Mouse (Mus musculus): ENCODE data around the gene Tmed8. TPM values are rescaled to one million over a fixed set of nuclear protein-coding genes. Genes with fewer than 3 reads are reported as not detected.
"Not testable (repeated sequence)": the region's sequence is repeated elsewhere in the genome, so short reads cannot be mapped to it uniquely, and the experiment has no call there.

Gene Tmed8
- total RNA-seq (2022): 1 to 10 TPM in 3 of 4 experiments, under 1 TPM in 1; 0.94 to 1.6 (median 1.5) TPM

- DNase-seq (ENCODE audit: low spot score in 2 of 2): peak; percentile 29 to 51
Measured at GRCm38 (mm10) chr12:87199973-87200586, at the start of gene Tmed8. Gene Tmed8 (minus strand): TSS chr12:87200454.

GRCm38 (mm10) chr12:87238632-87239031, 38.4 kb upstream of the Tmed8 start, which contains the start of gene Noxred1:
Gene Noxred1 (minus strand): TSS chr12:87238732.
- no peak for DNase-seq (ENCODE audit: low spot score in 2 of 2)

DNA sequence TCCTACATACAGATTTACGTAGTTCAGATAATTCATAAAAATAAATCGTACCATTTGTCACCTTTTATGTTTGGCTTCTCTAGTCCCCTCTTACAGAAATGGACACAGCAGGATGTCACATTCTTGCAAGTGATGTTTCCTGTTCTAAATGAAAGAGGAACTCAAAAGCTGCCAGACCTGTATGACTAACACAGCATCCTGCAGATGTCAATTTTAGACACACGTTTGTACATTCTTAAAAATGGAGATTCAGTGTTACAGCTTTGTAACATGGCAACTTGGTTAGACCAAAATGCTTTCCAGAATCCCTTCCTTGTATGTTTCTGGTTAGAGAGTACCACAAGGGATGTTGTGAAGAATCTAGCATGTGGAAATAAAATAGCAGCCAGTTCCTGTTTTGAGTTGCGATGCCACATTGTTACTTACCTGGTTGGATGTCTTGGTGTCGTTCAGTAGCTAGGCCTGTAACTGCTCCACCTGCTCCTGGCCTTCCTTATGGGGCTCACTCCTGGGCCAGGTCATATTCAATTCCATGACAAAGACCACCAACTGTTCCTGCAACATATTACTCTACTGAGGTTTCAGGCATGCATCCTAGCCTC, 36.7 kb upstream of the Tmed8 start:
- DNase-seq (ENCODE audit: low spot score in 2 of 2): no peak

- no peak for DNase-seq (ENCODE audit: low spot score in 2 of 2)
Measured at GRCm38 (mm10) chr12:87230379-87230895, 30.2 kb upstream of the Tmed8 start.

GRCm38 (mm10) chr12:87229633-87230032, 29.4 kb upstream of the Tmed8 start:
- no peak for DNase-seq (ENCODE audit: low spot score in 2 of 2)

GRCm38 (mm10) chr12:87226801-87227200, 26.5 kb upstream of the Tmed8 start:
- no peak for DNase-seq (ENCODE audit: low spot score in 2 of 2)

GRCm38 (mm10) chr12:87224950-87225349, 24.7 kb upstream of the Tmed8 start:
- DNase-seq (ENCODE audit: low spot score in 2 of 2): no peak

DNA sequence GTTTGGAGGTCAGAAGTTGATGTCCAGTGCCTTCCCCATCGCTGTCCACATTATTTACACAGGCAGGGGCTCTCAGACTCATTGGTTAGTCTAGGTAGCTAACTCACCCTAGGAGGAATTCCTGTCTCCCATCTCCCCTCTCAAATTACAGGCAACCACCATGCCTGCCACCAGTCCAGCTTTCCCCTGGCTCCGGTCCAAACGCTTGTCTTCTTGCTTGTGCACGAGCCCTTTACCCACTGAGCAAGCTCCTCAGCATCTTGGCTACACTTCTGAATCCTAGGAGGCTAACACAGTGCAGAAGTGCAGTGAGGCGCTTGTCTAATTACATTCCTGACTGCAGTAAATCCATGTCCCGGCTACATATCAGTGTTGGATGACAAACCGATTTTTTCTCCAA, 19.1 kb upstream of the Tmed8 start:
- no peak for DNase-seq (ENCODE audit: low spot score in 2 of 2)

DNA sequence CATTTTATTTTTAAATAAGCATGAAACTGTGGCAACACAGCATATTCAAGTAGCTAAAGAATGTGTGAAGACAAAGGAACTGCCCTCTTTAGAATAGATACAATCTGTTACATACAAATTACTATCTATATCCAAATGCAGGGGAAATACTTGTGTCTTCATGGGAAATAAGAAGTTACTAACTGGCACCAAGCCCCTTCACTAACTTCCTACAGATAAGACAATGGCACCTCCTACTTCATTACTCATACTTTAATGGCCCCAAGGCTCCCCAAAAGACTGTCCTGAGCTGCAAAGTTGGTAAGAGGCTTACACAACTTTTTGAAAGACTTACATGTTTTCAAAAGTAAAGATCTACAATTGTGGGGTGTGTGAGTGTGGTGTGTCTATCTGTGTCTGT, 17.3 kb upstream of the Tmed8 start:
- no peak for DNase-seq (ENCODE audit: low spot score in 2 of 2)

DNA sequence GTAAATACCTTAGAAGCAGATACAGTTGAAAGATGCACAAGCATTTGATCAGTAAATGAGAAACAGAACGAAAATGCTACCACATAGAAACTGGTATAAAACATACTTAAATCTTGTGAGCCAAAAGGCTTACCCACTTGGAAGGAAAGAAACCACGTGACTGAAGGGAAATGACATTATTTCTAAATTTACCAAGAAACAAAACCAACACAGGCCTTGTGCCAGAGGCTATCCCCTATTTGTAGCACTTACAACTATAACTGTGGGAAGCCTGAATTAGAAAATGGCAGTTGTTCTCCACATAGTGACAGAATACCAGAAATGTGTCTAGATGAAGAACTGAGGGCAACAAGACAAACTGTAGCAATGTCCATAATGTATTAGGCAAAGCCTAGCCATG, 15.8 kb upstream of the Tmed8 start:
- DNase-seq (ENCODE audit: low spot score in 2 of 2): no peak

DNA sequence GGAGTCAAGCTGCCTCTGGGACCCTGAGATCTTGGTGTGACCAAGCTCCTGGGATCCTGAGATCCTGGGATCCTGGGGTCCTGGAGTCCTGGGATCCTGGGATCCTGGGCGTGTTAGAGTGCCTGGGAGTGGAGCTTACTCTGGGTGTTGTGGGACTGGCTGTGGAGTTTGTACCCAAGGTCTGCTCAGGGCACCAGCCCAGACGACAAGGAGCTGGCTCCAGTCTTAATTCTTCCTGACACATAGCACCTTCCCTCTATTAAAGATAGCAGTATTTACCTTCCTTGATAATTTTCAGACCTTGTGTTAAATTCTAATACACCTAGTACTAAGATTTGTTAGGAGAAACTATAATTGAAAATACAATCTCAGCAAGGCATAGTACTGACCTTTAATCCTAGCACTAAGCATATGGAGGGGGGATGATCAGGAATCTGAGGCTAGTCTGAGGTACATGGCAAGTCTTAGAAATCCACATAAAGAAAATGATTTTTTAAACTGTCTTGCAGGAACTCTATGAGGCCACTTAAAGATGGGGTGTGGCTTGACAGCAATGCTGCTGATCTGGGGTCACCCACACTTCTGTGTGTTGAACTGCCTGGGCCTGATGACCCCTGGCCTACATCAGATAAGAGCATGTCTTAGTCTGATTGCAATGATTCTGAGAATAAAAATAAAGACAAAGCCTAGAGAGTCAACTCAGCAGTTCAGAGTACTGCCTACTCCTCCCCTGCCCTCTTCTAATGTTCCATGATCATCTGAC, 12.8 kb upstream of the Tmed8 start:
- DNase-seq (ENCODE audit: low spot score in 2 of 2): no peak

GRCm38 (mm10) chr12:87205789-87206188, 5.5 kb upstream of the Tmed8 start:
- DNase-seq (ENCODE audit: low spot score in 2 of 2): not testable (repeated sequence)

DNA sequence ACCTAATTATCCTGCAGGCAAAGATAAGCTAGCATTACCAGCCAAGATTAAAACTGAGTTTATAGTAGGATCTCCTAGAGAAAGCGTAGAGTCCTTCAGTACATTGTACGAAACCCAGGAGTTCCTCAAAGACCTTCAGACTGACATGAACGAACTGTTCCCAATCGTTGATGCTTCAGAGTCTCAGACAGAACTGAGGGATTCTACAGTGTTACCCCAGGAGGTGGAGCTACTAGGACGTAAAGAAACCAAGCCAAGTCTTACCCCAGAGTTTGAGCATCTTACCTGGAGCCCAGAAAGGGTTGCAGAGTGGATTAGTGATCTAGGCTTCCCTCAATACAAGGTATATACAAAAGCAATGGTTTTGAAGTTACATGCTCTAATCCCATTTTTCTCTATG, 1.4 kb upstream of the Tmed8 start:
- DNase-seq (ENCODE audit: low spot score in 2 of 2): no peak

- peak in 1 of 2 experiments; percentile 10 for DNase-seq (ENCODE audit: low spot score in 2 of 2)
Measured at GRCm38 (mm10) chr12:87199206-87199972, 865 bp downstream of the Tmed8 start, which contains the start of gene Samd15. Gene Samd15 (plus strand): TSS chr12:87199723.

DNA sequence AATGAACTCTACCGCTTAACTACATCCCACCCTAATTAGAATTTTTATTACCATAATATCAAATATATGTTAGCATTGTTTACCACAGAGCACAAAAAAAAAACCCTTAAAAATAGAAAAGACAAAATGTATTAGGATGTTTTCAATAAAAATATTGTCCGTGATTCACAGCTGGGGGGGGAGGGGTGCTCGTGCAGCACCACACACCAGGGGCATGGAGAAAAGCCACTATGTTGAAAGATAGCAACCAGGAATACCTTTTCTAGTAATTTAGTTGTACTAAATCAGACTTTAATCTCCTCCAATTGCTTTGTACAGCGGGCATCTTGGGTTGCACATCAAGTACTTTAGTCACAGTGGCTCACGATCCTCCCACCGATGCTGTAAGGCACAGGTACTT, 1.5 kb downstream of the Tmed8 start:
- no peak for DNase-seq (ENCODE audit: low spot score in 2 of 2)

- no peak for DNase-seq (ENCODE audit: low spot score in 2 of 2)
Measured at GRCm38 (mm10) chr12:87196310-87196709, 3.9 kb downstream of the Tmed8 start.

DNA sequence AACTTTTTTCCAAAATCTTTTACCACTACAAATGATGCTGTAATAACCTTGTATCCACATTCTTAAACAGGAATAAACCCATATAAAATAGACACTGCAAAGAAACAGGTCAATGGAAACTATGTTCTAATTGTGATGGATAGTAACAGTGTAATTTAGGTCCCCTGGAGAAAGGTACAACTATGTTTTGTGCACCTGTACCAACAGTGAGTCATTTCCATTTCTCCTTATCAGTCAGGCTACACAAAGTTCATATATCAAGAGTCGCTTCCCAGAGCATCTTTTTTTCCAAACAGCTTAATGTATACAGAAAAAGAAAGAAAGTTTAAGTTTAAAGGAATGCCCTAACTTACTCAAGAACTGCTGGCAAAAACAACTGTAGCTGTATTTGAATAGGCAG, 5.2 kb downstream of the Tmed8 start:
- no peak for DNase-seq (ENCODE audit: low spot score in 2 of 2)

DNA sequence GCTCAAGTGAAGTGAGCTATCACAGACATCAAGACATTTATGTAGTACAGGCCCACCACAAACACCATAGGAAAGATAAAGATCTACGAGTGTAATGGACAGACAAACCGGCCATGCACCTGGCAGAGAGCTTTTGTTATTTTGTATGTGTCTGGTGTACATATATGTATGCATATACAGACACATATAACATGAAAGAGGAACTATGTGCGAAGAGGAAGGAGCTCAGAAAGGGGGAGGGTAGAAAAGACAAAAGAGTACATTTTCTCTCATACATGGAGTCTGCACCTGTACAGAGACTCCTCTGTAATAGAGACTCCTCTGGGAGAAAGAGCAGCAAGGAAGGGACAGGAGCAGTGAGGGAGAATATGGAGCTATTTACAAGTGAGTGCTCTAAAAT, 7.2 kb downstream of the Tmed8 start:
- DNase-seq (ENCODE audit: low spot score in 2 of 2): no peak

DNA sequence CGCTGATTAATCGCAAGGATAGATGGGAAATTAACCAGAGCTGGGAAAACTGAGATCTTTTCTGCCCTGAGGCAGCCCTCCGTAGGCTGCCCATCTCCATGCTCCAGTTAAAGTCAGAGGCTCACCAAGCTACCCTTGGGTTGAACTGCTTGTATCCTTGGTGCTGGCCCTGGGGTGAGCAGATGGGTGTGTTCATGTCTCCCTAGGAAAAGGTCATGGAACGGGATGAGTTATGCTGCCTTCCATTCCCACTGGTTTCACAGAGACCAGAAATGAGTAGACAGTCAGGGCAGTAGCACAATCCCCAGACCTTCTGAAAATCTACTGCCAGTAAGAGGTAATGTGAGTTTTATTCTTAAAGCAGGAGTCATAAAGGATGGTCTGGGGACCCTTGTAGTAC, 22.6 kb downstream of the Tmed8 start:
- no peak for DNase-seq (ENCODE audit: low spot score in 2 of 2)

- DNase-seq (ENCODE audit: low spot score in 2 of 2): no peak
Measured at GRCm38 (mm10) chr12:87175194-87175946, 24.9 kb downstream of the Tmed8 start.

DNA sequence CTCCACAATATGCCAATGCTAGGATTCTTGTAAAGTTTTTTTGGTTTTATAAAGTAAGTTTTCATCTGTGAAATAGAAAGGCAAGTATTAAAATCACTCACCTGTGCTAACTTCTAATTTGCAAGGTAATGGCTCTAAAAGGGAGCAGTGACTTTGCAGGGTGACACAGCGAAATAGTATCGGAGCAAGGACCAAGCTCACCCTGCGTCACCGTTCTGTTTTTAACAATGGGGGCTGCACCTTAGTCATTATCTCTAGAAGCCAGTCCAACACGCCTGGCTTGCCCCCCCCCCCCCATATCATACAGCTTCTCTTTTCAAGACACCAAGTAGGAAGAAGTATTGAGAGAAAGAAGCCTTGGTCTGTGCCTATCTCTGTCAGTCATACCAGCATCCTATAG, 39.4 kb downstream of the Tmed8 start:
- no peak for DNase-seq (ENCODE audit: low spot score in 2 of 2)

Measured in gastrocnemius, adult 8-10 months (tissue).